Mouse (Mus musculus) lung, postnatal 0 days (tissue): ENCODE measurements around the gene Cacna2d4.

ENCODE experiments used
- CTCF ChIP-seq: IDR thresholded peaks from 2 replicates; pipeline ENCODE4 v1.5.1; 2016; ENCODE audit warnings: antibody characterized with exemption, mild to moderate bottlenecking
- EP300 ChIP-seq: IDR thresholded peaks from 2 replicates; pipeline ENCODE4 v1.6.1; 2016; ENCODE audit warnings: antibody characterized with exemption, mild to moderate bottlenecking, control low read depth

DNA sequence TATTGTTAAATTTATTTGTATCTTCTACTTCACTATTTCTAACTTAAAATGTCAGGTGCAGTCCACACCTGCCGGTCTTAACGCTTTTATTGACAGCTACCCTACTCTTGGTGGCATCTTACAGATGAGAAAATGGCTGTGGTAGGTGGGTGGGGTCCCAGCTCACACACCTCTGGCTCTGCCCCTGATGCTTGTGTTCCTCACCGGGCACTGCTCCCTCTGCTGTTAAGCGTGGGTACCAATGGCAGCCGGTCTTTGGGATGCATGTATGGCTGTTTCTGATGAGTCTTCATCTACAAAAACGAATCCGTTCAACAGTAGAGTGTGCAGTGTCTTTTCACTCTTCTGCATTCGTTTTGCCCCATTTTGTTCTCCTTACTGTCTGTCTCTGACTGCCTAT, 49.7 kb upstream of the Cacna2d4 start:
- peak; percentile 64 for TF ChIP-seq CTCF
- TF ChIP-seq EP300: no peak
